Mouse (Mus musculus) myocyte (in vitro differentiated cells): ENCODE results near the gene Cdcp2.

ENCODE experiments used
- CEBPB ChIP-seq: IDR thresholded peaks from 2 replicates; pipeline ENCODE4 v1.6.1; 2011; ENCODE audit warnings: mild to moderate bottlenecking, moderate library complexity; ENCODE audit not compliant: poor library complexity, insufficient read depth, severe bottlenecking
- E2F4 ChIP-seq: IDR thresholded peaks from one replicate; pipeline ENCODE4 v1.6.1; 2011; ENCODE audit warnings: mild to moderate bottlenecking, control low read depth, moderate library complexity; ENCODE audit not compliant: insufficient read depth
- MAX ChIP-seq: IDR thresholded peaks from one replicate; pipeline ENCODE4 v1.6.1; 2011; ENCODE audit warnings: low read depth, mild to moderate bottlenecking, control low read depth
- MYOD1 ChIP-seq, 3 experiments: IDR thresholded peaks; one replicate each; pipeline ENCODE4 v1.6.1; 2011; ENCODE audit warnings: control low read depth in 2 of 3, low read depth in 2 of 3, mild to moderate bottlenecking in 2 of 3, moderate library complexity in 1 of 3; ENCODE audit not compliant: insufficient read length in 2 of 3, control insufficient read depth in 1 of 3
- MYOG ChIP-seq, 3 experiments: IDR thresholded peaks; one replicate each; pipeline ENCODE4 v1.6.1; 2011; ENCODE audit warnings: control low read depth in 2 of 3, low read depth in 2 of 3, mild to moderate bottlenecking in 2 of 3; ENCODE audit not compliant: insufficient read length in 2 of 3, control insufficient read depth in 1 of 3, insufficient read depth in 1 of 3
- POLR2A ChIP-seq: IDR thresholded peaks from one replicate; pipeline ENCODE4 v1.6.1; 2011; ENCODE audit warnings: low read depth, mild to moderate bottlenecking, control low read depth, moderate library complexity; ENCODE audit not compliant: insufficient read length
- POLR2AphosphoS2 ChIP-seq: IDR thresholded peaks from one replicate; pipeline ENCODE4 v1.6.1; 2011; ENCODE audit warnings: low read depth, control low read depth; ENCODE audit not compliant: insufficient read length
- SRF ChIP-seq: IDR thresholded peaks from one replicate; pipeline ENCODE4 v1.6.1; 2011; ENCODE audit warnings: low read depth; ENCODE audit not compliant: control insufficient read depth, insufficient read length
- TCF12 ChIP-seq: IDR thresholded peaks from one replicate; pipeline ENCODE4 v1.6.1; 2011; ENCODE audit warnings: mild to moderate bottlenecking, control low read depth; ENCODE audit not compliant: poor library complexity, insufficient read depth, severe bottlenecking
- TCF3 ChIP-seq: IDR thresholded peaks from one replicate; pipeline ENCODE4 v1.6.1; 2011; ENCODE audit warnings: low read depth, control low read depth; ENCODE audit not compliant: insufficient read length
- USF1 ChIP-seq: IDR thresholded peaks from one replicate; pipeline ENCODE4 v1.6.1; 2011; ENCODE audit warnings: low read depth, mild to moderate bottlenecking, control low read depth, moderate library complexity

GRCm38 (mm10) chr4:107138948-107139835 lies 42.5 kb downstream of the Cdcp2 start:
- TF ChIP-seq USF1: no peak
- no peak for TF ChIP-seq MAX
- no peak for TF ChIP-seq POLR2A
- no peak for TF ChIP-seq E2F4
- TF ChIP-seq MYOG (IDR thresholded peaks at IDR 0.05; ENCODE audit: control insufficient read depth in 1 of 3, insufficient read depth in 1 of 3, insufficient read length in 2 of 3, low read depth in 2 of 3): no peak
- TF ChIP-seq CEBPB: no peak
- no peak for TF ChIP-seq TCF3
- TF ChIP-seq TCF12: no peak
- no peak for TF ChIP-seq SRF
- no peak for TF ChIP-seq POLR2AphosphoS2
- no peak for TF ChIP-seq MYOD1 (IDR thresholded peaks at IDR 0.05; ENCODE audit: control insufficient read depth in 1 of 3, insufficient read length in 2 of 3, low read depth in 2 of 3)
